Mouse (Mus musculus): Measurements from ENCODE around the gene Mapk8ip3.

GRCm38 (mm10) chr17:24878531-24878930 is 58.2 kb downstream of the Mapk8ip3 start:
- TF ChIP-seq CTCF (IDR thresholded peaks at IDR 0.05; ENCODE audit: low read depth) = no peak
- TF ChIP-seq EP300 (IDR thresholded peaks at IDR 0.05; ENCODE audit: low read depth) = no peak

Data from heart, postnatal 0 days (tissue).